Mouse (Mus musculus): ENCODE data around the gene Homer2. TPM values are rescaled to one million over a fixed set of nuclear protein-coding genes. Genes with fewer than 3 reads are reported as not detected.
A peak's percentile ranks its signal among the peaks of the same experiment; 100 is the strongest.

Homer2 gene
- polyA plus RNA-seq, 1 experiment from 2014 or later: 14.6 TPM

DNA sequence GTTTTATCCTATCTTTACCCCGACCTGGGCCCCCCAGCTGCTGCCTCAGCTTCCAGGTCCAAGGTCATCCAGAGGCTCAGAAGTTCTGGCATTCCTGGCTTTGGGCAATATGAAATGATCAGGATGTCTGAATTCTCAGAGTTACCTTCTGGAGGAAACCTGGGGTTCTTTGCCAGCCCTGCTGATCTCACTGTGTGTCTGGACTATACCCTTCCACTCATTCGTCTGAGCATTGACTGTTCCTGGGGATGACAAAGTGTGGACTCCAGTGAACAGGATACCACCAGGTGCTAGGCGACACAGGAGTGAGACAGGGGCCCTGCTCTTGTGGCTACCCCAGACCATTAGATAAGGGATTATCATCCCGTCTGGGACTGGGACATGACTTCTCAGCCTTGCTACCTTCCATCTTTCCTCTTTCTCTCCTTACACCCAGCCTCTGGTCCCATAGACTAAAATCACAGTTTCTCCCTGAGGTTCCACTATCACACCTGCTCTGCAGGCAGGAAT, 143.8 kb downstream of the Homer2 start:
- H3K36me3 ChIP-seq (replicated peaks): no peaks in the 10 kb centered on the region
- H3K27ac ChIP-seq (replicated peaks): no peak overlapping the region
- no peak overlapping the region for H3K4me3 ChIP-seq
- H3K9me3 ChIP-seq: no peaks in the 10 kb centered on the region
- 74% methylated on average over 4 of the region's 4 CpGs for WGBS
- no peaks in the 10 kb centered on the region for H3K27me3 ChIP-seq (replicated peaks; ENCODE audit: low read depth, poor library complexity, severe bottlenecking)
- H3K4me1 ChIP-seq: peaks cover 15% of the 10 kb centered on the region; the same call in 1 of the 2 replicates
- peak; percentile 6 for DNase-seq (ENCODE audit: low spot score)

DNA sequence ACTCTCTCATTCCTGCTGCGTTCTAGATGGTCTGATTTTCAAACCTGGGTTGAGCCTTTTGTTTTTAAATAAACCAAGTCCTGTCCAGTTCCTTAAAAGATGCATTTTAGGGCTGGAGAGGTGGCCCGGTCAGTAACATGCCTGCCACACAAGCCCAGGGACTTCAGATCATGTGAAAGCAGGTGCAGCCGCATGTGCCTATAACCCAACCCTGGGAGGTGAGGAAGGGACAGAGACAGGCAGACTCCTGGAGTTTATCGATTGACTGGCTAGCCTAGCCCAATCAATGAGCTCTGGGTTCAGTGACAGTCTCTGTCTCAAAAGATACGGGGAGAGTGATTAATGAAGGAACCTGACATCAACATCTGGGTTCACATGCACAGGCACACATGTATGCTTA, 146.1 kb downstream of the Homer2 start:
- WGBS: 84% methylated on average over 5 of the region's 5 CpGs
- H3K9me3 ChIP-seq: no peaks in the 10 kb centered on the region
- no peaks in the 10 kb centered on the region for H3K27me3 ChIP-seq (replicated peaks; ENCODE audit: low read depth, poor library complexity, severe bottlenecking)
- no peak overlapping the region for H3K27ac ChIP-seq (replicated peaks)
- H3K4me3 ChIP-seq: no peak overlapping the region
- no peaks in the 10 kb centered on the region for H3K36me3 ChIP-seq (replicated peaks)
- peak; percentile 7 for DNase-seq (ENCODE audit: low spot score)
- H3K4me1 ChIP-seq: peaks cover 10% of the 10 kb centered on the region; the same call in 1 of the 2 replicates

DNA sequence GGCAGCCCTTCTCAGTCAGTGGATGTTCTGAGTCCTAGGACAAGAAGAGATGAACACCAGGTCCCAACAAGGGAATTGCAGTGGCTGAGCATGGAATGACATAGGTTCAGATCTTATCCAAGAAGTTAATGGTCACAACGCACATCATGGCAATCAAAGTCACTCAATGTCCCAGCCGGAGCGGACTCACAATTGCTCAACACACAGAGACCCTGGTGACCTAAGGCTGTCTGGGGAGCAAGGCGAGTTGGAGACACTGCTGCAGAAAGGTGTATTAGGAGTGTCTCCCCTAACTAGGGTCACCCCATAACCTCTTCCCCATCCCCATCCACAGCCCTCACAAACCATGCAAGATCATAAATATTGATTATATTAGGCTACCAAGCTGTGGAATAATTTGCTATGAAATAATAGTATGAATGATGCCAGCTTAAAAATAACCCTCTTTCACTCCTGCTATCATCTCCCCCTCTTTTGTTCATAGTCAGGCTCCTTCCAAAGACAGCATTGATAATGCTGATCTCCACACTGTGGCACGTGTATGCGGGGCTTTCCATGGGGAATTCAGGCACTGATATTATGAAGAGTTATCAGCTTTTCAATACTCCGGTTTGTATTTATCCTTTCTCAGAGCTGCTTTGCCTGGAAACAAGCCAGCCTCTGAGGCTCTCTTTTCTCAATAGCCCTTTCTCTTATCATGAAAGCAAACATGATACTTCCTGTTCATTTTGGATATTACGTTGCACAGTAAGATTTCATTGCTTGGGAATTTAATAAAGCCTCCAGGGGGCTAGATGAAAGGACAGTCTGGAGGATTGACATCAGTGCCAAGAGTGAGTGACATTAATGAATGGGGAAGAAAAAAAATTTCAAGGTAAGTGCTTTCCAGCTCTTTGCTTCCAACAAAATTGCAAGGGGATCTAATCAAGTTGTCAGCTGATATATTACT, 147.0 kb downstream of the Homer2 start:
- Histone ChIP-seq H3K4me3 (no peak overlapping the region), H3K4me1 (peaks cover 10% of the 10 kb centered on the region; the same call in 1 of the 2 replicates), H3K27ac (replicated peaks) (no peak overlapping the region), H3K9me3 (no peaks in the 10 kb centered on the region), H3K27me3 (replicated peaks; ENCODE audit: low read depth, poor library complexity, severe bottlenecking) (no peaks in the 10 kb centered on the region), H3K36me3 (replicated peaks) (no peaks in the 10 kb centered on the region)
- WGBS: 72% methylated on average over 8 of the region's 8 CpGs
- peak; percentile 4 for DNase-seq (ENCODE audit: low spot score)

DNA sequence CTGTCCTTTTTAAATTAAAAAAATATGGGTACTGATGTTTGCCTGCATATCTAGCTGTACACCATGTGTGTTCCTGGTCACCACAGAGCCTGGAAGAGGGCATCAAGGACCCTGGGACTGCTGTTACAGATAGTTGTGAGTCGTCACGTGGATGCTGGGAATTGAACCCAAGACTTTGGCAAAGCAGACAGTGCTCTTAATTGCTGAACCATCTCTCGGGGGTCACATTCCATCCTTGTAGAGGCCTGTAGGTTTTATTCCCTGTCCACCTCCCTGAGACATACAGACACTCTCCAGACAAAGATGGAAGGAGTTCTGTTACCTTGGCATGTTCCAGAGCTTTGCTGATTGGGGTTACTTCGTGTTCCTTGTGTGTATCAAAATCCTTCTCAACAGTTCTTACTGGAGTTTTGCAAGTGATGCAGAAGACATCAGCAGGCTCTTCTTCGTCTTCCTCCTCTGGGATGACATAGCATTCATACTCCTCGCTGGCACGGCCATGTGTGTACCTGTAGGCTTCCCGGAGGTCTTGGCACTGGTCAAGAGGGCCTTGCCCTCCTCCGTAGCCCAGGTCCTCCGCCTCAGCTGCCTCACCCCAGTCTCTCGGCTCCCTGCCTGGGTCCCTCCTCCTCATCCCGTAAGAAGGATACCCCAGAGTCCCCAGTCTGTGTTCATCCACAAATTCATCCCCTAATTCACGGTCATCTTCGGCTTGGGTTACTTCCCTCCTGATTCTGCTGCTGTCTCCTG, 147.9 kb downstream of the Homer2 start:
- 90% methylated on average over 14 of the region's 14 CpGs for WGBS
- Histone ChIP-seq H3K9me3 (no peaks in the 10 kb centered on the region), H3K27ac (replicated peaks) (no peak overlapping the region), H3K4me3 (no peak overlapping the region), H3K36me3 (replicated peaks) (no peaks in the 10 kb centered on the region), H3K4me1 (peaks cover 10% of the 10 kb centered on the region; the same call in 1 of the 2 replicates), H3K27me3 (replicated peaks; ENCODE audit: low read depth, poor library complexity, severe bottlenecking) (no peaks in the 10 kb centered on the region)
- no peak for DNase-seq (ENCODE audit: low spot score)

DNA sequence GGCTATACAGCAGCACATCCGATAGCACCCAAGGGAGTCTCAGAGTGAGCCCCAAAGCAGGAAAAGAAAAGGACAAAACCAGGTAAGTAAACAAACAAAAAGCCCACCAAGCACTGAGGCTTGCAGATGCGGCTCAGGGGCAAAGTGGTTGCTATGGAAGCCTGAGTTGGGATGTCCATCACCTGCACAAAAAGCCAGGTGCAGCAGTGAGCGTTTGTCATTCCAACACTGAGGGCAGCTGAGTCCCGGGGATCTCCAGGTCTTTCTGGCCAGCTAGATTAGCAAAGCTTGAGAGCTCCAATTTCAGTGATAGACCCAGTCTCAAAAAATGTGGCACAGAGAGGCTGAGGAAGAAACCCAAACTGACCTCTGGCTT, 149.4 kb downstream of the Homer2 start:
- Histone ChIP-seq H3K36me3 (replicated peaks) (no peaks in the 10 kb centered on the region), H3K4me1 (peaks cover 7% of the 10 kb centered on the region; the same call in 1 of the 2 replicates), H3K4me3 (no peak overlapping the region), H3K27ac (replicated peaks) (no peak overlapping the region), H3K27me3 (replicated peaks; ENCODE audit: low read depth, poor library complexity, severe bottlenecking) (no peaks in the 10 kb centered on the region), H3K9me3 (no peaks in the 10 kb centered on the region)
- peak; percentile 4 for DNase-seq (ENCODE audit: low spot score)
- 74% methylated on average over 4 of the region's 4 CpGs for WGBS

DNA sequence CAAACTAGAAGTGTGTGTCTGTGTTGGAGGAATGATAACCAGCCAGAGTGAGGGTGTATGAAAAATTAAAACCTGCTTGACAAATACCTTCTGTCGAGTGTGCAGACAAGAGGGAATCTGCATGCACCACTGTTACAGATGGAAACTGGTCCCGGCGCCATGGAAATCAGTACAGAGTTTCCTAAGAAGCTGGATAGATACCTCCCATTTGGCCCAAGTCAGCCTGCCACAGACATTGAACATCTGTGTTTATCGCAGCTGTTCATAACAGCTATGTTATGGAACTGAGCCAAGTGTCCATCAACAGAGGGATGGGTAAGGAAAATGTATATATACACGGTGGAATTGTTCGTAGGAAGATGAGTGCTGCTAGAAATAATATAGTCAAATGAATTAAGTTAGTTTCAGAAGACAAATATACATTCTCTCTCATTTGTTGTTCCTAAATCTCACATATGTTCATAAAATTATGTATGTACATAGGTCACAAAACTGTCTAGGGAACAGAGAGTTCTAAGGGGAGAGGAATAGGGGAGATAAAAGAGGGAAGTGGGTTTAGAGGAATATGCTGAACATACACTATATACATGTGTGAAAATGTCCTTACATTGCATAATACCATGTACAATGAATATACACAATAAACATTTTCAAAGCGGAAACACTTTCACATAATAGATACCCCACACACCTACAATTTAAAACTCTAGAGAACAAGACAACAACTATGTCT, 149.9 kb downstream of the Homer2 start:
- WGBS: 86% methylated on average over 7 of the region's 7 CpGs
- Histone ChIP-seq H3K27ac (replicated peaks) (no peak overlapping the region), H3K27me3 (replicated peaks; ENCODE audit: low read depth, poor library complexity, severe bottlenecking) (no peaks in the 10 kb centered on the region), H3K4me3 (no peak overlapping the region), H3K4me1 (peaks cover 7% of the 10 kb centered on the region; the same call in 1 of the 2 replicates), H3K9me3 (no peaks in the 10 kb centered on the region), H3K36me3 (replicated peaks) (no peaks in the 10 kb centered on the region)
- no peak for DNase-seq (ENCODE audit: low spot score)

DNA sequence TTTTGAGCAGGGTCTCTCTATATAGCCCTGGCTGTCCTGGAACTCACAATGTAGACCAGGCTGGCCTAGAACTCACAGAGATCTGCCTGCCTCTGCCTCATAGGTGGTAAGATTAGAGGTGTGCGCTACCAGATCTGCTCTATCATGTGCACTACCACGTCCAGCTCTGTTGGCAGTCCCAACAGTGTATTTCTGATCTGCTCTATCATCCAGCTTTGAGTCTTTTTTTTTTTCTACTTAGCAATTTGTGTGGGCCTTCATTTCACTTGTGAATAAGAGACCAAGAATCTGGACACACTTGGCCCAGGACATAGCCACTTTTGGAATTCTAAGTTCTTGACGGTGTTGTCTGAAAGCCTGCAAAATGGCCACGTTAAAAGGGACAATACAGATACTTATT, 150.5 kb downstream of the Homer2 start:
- no peak for DNase-seq (ENCODE audit: low spot score)
- H3K36me3 ChIP-seq (replicated peaks): no peaks in the 10 kb centered on the region
- WGBS: 88% methylated on average over 4 of the region's 4 CpGs

DNA sequence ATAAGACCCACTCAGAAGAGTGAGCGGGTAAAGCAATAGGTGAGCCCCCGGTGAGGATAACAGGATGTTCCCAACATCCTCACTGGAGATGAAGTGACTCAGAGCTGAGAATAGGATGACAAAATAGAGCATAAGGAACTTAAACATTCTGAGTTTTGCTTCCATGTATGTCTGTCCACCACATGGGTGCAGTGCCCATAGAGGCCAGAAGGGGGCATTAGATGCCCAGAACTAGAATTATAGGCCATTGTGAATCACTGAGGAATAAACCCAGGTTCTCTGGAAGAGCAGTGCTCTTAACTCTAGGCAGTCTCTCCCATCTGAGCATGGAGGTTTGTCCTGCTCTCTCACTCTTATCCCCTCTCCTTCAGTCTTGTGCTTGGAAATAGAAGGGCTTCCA, 153.0 kb downstream of the Homer2 start:
- no peak overlapping the region for H3K4me3 ChIP-seq
- no peaks in the 10 kb centered on the region for H3K4me1 ChIP-seq
- peak; percentile 52 for DNase-seq (ENCODE audit: low spot score)
- H3K27me3 ChIP-seq (replicated peaks; ENCODE audit: low read depth, poor library complexity, severe bottlenecking): no peaks in the 10 kb centered on the region
- 82% methylated on average over 2 of the region's 2 CpGs for WGBS
- H3K36me3 ChIP-seq (replicated peaks): no peaks in the 10 kb centered on the region
- no peaks in the 10 kb centered on the region for H3K9me3 ChIP-seq
- no peak overlapping the region for H3K27ac ChIP-seq (replicated peaks)

More for the DNA sequence above, 150.5 kb downstream of the Homer2 start:
- no peak overlapping the region for H3K4me3 ChIP-seq
- H3K27me3 ChIP-seq (replicated peaks; ENCODE audit: low read depth, poor library complexity, severe bottlenecking): no peaks in the 10 kb centered on the region
- peaks cover 7% of the 10 kb centered on the region; the same call in 1 of the 2 replicates for H3K4me1 ChIP-seq
- H3K27ac ChIP-seq (replicated peaks): no peak overlapping the region
- no peaks in the 10 kb centered on the region for H3K9me3 ChIP-seq

DNA sequence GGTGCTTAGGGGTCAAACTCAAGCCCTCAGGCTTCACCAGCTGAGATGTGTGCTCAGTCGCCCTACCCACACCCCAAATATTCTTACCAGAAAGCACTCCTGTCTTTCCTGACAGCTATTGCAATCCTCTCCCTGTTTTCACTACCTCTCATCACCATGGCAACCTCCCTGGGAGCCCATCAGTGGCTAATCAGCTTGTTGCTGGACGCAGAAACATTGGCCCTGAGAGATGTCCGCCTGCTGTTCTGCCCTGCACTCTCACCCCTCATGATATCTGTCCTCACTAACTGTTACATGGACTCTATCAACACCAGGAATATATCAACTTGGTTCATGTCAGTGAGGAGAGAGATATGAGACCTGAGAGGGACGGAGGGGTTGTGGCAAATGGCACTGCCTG, 153.7 kb downstream of the Homer2 start:
- no peaks in the 10 kb centered on the region for H3K9me3 ChIP-seq
- H3K4me3 ChIP-seq: no peak overlapping the region
- no peaks in the 10 kb centered on the region for H3K27me3 ChIP-seq (replicated peaks; ENCODE audit: low read depth, poor library complexity, severe bottlenecking)
- peaks cover 4% of the 10 kb centered on the region for H3K4me1 ChIP-seq
- H3K36me3 ChIP-seq (replicated peaks): no peaks in the 10 kb centered on the region
- no peak for DNase-seq (ENCODE audit: low spot score)
- 63% methylated on average over 4 of the region's 4 CpGs for WGBS
- no peak overlapping the region for H3K27ac ChIP-seq (replicated peaks)

Other genes with a start within 250 kb of the Homer2 start
- 8.6 and 10.8 TPM in 2 replicates for gene Ap3b2, start 213.6 kb downstream of the Homer2 start, polyA plus RNA-seq (2016; fragmentation: Nextera tagmentation; extraction: Ambion mirVana)
- 0.33 and 0.57 TPM in 2 replicates for gene BC048679, start 209.2 kb downstream of the Homer2 start, polyA plus RNA-seq (2016; fragmentation: Nextera tagmentation; extraction: Ambion mirVana)
- 0.04 TPM in 1 of 2 replicates, not detected in the other for gene Fsd2, start 140.6 kb downstream of the Homer2 start, polyA plus RNA-seq (2016; fragmentation: Nextera tagmentation; extraction: Ambion mirVana)
- 2.4 and 3.4 TPM in 2 replicates for gene Whamm, start 136.3 kb downstream of the Homer2 start, polyA plus RNA-seq (2016; fragmentation: Nextera tagmentation; extraction: Ambion mirVana)
- 127 and 130 TPM in 2 replicates for gene Ramac, start 55.4 kb upstream of the Homer2 start, polyA plus RNA-seq (2016; fragmentation: Nextera tagmentation; extraction: Ambion mirVana)
- 42.6 and 50.2 TPM in 2 replicates for gene 3110040N11Rik, start 82.0 kb upstream of the Homer2 start, polyA plus RNA-seq (2016; fragmentation: Nextera tagmentation; extraction: Ambion mirVana)
- 56.2 and 58.9 TPM in 2 replicates for gene Btbd1, start 121.9 kb upstream of the Homer2 start, polyA plus RNA-seq (2016; fragmentation: Nextera tagmentation; extraction: Ambion mirVana)
- not detected in 2 replicates for gene Gm10160, start 148.3 kb upstream of the Homer2 start, polyA plus RNA-seq (2016; fragmentation: Nextera tagmentation; extraction: Ambion mirVana)
- 10.7 and 12.2 TPM in 2 replicates for gene Tm6sf1, start 151.5 kb upstream of the Homer2 start, polyA plus RNA-seq (2016; fragmentation: Nextera tagmentation; extraction: Ambion mirVana)
- gene Hdgfl3, start 226.9 kb upstream of the Homer2 start, polyA plus RNA-seq (2016; fragmentation: Nextera tagmentation; extraction: Ambion mirVana): 23.6 and 27.5 TPM in 2 replicates